Mouse (Mus musculus): Measurements from ENCODE around the gene Actn3.
"Not testable (repeated sequence)": the region's sequence is repeated elsewhere in the genome, so short reads cannot be mapped to it uniquely, and the experiment has no call there.

Actn3 gene

DNA sequence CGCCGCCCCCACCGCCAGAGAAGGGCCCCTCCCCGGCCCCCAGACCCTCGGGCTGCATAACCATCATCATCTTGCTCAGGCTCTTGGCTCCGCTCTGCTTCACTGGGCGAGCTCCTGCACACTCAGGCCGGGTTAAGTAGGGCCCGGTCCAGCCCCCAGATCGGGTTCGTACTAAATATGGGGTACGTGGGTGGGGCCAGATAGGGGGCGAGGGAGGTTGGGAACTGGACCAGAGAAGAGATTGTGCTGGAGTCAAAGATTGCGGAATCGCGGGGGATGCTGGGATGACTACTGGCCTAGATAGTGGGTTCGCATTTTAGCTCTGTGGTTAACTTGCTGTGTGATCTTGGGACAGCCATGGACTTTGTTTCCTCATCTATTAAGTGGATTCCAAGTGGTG, at the start of gene Actn3:
TSS of gene Actn3 (minus strand) at position 125 of the 400 bp plus-strand sequence.
- no peak for DNase-seq (ENCODE audit: low read depth in 1 of 2, low spot score in 2 of 2)

GRCm38 (mm10) chr19:4925121-4925860, 47.6 kb upstream of the Actn3 start:
- no peak for DNase-seq (ENCODE audit: low read depth in 1 of 2, low spot score in 2 of 2)

DNA sequence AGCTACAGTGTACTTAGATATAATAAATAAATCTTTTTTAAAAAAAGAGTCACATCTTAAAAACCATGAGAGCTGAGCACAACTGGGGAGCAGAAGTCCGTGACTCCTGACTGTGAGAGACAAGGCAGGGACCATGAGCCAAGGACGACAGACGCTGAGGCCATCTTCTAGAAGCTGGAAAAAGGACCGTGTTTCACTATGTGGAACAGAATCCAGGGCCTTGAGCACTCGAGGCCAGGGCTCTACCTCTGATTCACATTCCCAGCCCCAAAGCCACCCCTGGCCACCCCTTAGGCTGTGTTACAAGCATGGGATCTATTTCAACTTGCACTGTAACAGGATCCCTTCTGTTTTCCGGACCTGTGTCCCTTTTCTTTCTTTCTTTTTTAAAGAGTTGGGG, 41.9 kb upstream of the Actn3 start:
- no peak for DNase-seq (ENCODE audit: low read depth in 1 of 2, low spot score in 2 of 2)

GRCm38 (mm10) chr19:4916827-4917226, 39.1 kb upstream of the Actn3 start:
- DNase-seq (ENCODE audit: low read depth in 1 of 2, low spot score in 2 of 2): no peak

DNA sequence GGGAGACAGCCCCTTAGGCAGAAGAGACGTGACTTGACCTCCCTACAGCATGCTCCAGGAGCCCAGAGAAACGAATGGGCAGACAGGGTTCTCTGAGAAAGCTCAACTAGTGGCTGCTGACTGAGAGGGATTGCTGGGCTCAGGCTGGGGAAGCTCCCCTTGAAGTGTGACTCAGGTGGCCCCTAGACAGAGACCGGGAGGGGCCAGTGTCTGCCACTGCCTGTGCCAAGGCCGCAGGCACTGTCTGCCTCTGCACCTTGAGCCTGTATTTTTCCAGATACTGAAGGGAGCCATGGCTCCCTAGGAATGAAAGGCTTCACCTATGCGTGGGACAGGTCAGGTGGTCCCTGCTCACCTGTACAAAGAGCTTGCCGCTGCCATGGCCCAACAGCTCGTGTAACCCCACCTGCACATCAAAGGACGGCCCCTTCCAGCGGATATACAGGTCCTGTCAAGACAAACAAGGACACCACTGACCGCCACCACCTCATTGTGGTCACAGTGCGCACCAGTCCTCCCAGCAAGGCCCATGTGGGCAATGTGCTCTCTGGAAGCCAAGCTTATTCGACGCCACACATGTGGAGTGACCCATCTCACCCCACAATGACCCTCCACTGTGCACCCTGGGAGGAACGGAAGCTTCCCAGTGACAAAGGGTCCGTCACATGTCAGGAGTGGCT, 38.4 kb upstream of the Actn3 start:
- DNase-seq (ENCODE audit: low read depth in 1 of 2, low spot score in 2 of 2): no peak

GRCm38 (mm10) chr19:4909376-4909775, 31.7 kb upstream of the Actn3 start:
- no peak for DNase-seq (ENCODE audit: low read depth in 1 of 2, low spot score in 2 of 2)

- DNase-seq (ENCODE audit: low read depth in 1 of 2, low spot score in 2 of 2): no peak
Measured at GRCm38 (mm10) chr19:4908107-4908506, 30.4 kb upstream of the Actn3 start.

DNA sequence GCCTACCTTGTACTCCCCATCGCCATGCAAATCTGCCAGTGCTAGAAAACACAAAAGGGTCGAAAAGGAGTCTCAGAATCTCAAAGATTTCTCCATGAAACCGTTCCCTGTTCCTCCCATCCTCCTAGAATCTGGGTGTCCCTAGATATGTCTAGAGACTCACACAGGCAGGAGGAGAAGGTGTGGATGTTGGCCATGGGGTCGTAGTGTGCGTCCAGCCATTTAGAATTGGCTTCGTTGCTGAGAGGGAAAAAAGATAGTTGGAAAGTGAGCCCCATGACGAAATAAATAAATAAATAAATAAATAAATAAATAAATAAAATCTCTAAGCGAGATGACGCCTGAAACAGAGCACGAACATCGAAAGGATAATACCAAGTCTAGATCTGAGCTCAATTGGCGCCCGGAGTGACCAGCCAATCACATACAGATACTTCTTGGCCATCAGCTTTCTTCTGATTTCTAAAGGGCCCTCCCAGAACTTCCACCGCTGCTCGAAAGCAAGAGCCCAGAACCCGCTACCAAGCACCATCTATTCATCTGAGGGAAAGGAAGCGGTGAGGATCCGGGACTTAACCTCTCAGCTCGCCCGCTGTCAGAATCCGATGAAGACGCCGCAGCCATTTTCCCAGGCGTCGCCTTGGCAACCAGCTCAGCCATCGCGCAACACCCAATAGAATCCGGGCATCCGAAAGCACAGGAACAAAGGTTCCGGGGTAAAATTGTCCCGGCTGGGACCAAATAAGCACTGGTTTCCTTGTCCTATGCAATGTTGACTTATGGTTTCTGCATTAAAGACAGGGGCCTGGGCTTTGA, 28.5 kb upstream of the Actn3 start, which contains the start of gene Bbs1:
TSS of gene Bbs1 (minus strand) at position 650 of the 816 bp plus-strand sequence.
- DNase-seq (ENCODE audit: low read depth in 1 of 2, low spot score in 2 of 2): peak; percentile 21 to 55

GRCm38 (mm10) chr19:4899888-4900287, 22.2 kb upstream of the Actn3 start:
- no peak for DNase-seq (ENCODE audit: low read depth in 1 of 2, low spot score in 2 of 2)

GRCm38 (mm10) chr19:4898972-4899371, 21.3 kb upstream of the Actn3 start:
- DNase-seq (ENCODE audit: low read depth in 1 of 2, low spot score in 2 of 2): no peak

DNA sequence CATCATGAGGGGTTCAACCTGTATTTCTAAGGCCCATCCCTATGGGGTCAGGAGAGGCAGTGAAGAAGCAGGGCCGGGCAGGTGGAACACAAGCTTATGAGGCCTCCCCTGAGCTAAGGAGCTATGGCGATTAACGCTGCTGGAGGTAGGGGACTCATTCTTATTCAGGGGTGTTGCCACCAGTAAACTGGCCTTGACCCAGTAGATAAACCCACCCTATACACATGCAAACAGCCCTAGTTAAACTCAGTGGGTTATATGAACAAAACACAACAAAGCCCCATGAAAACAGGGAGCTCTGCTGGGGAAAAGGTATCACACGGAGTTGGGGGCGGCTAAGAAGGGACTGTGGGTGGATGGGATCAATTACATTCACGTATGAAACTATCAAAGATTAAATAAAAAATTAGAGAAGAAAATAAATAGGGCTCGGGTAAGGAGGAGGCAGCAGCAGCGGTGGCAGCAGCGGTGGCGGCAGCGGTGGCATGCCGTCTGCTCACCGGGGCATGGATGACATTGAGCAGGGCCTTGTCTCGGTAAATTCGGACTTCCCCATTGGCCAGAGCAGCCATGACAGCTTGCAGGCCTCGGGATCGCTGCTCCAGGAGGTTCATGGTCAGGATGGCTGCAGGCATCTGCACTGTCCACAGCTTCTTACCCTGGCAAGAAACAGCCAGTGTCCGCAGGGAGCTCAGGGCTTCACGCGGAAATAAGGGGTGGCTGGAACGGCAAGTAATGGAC, 19.2 kb upstream of the Actn3 start:
- DNase-seq (ENCODE audit: low read depth in 1 of 2, low spot score in 2 of 2): no peak

DNA sequence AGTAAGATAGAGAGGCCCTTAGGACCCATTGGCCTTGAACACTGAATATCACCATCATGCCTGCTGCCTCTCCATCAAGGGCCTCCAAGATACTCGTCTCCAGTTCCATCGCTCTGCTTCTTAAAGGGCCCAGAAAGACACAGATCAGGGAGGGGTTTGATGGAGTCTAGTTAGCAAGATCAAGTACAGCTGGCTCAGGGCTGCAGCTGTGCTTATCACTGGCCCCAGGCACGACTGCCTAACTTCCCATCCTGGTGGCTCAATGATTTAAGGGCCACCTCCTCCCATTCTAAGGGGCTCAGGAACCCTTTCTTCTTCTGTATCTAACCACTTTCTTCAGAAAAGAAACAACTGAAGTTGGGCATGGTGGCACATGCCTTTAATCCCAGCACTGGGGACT, 14.1 kb upstream of the Actn3 start:
- DNase-seq (ENCODE audit: low read depth in 1 of 2, low spot score in 2 of 2): no peak

DNA sequence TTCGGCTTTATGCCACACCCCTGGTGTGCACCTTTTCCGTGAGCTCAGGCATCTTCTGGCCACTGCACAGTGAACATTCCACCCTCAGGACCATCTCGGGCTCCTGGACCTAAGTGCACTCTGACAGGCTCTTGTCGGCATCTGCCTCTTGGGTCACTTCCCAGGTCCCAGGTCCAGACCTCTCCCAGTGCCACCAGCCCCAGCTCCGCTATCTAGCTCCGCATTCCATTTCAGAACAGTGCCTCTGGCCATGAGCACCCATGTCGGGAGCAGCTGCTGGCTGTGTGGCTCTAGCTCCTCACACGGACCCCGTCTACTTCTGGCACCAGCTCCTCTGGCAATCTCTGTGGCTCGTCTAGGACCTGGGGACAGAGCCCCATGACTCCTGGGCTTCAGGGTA, 12.1 kb upstream of the Actn3 start:
- DNase-seq (ENCODE audit: low read depth in 1 of 2, low spot score in 2 of 2): no peak

- DNase-seq (ENCODE audit: low read depth in 1 of 2, low spot score in 2 of 2): no peak
Measured at GRCm38 (mm10) chr19:4883961-4884360, 6.3 kb upstream of the Actn3 start.

- DNase-seq (ENCODE audit: low read depth in 1 of 2, low spot score in 2 of 2): no peak
Measured at GRCm38 (mm10) chr19:4879324-4879703, 1.6 kb upstream of the Actn3 start.

DNA sequence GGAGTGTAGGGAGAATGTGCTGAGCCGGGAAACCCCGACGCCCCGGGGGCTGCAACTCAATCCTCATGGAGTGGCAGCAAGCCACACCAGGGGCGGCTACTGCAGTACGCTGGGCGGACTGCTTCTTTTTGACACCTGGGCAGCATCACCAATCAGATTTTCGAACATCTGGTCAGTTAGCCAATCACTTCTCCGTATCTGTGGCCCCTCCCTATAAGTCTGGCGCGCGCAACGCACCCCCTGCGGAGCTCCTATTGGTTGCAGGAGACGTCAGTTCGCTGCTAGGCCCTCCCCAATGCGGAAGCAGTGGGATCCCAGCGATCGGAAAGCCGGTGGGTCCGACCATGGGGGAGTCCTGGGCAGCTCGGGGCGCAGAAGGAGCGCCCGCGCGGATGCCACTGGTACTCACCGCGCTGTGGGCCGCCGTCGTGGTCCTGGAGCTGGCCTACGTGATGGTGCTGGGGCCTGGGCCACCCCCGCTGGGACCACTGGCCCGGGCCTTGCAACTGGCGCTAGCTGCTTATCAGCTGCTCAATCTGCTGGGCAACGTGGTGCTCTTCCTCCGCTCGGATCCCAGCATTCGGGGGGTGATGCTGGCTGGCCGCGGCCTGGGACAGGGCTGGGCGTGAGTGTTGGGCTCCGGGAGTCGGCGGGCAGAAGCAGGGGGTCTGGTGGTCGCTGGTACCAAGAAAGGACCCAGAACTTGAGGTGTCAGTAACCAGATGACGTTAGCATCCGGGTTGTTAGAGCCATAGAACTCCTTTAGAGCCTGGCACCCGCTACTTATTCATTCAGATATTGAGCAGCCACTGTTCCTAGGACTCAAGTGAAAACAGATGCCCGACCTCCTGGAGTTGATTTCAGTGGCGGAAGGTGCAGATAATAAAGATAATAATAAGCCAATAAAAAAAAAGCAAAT, 955 bp upstream of the Actn3 start, which contains the start of gene Zdhhc24:
TSS of gene Zdhhc24 (plus strand) at position 264 of the 919 bp plus-strand sequence.
- peak; percentile 88 to 90 for DNase-seq (ENCODE audit: low read depth in 1 of 2, low spot score in 2 of 2)

- no peak for DNase-seq (ENCODE audit: low read depth in 1 of 2, low spot score in 2 of 2)
Measured at GRCm38 (mm10) chr19:4876755-4877154, 954 bp downstream of the Actn3 start.

- no peak for DNase-seq (ENCODE audit: low read depth in 1 of 2, low spot score in 2 of 2)
Measured at GRCm38 (mm10) chr19:4876241-4876640, 1.5 kb downstream of the Actn3 start.

GRCm38 (mm10) chr19:4874613-4875012, 3.1 kb downstream of the Actn3 start:
- DNase-seq (ENCODE audit: low read depth in 1 of 2, low spot score in 2 of 2): not testable (repeated sequence)

DNA sequence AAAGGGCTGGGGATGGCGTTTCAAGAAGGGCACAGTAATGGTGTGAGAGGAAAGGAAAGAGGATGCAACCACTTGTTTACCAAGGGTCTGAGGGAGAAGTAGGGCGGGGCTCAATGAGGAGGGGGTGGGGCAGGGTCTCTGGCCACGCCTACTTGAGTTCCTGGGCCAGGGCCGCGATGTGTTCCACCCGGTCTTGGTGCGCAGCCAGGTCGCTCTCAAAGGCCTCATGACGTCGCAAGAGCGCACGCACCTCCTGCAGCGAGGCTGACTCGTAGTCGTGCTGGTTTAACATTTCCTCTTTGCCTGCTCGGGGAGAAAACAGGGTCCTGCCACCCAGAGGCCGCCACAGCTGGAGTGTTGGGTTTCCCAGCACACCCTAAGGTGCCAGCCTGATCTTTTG, 12.6 kb downstream of the Actn3 start:
- DNase-seq (ENCODE audit: low read depth in 1 of 2, low spot score in 2 of 2): no peak

All from monocyte, adult 2 months (primary cell).